Mouse (Mus musculus): ENCODE measurements around the gene Treml1.
"Not testable (repeated sequence)": the region's sequence is repeated elsewhere in the genome, so short reads cannot be mapped to it uniquely, and the experiment has no call there.

Treml1 gene

DNA sequence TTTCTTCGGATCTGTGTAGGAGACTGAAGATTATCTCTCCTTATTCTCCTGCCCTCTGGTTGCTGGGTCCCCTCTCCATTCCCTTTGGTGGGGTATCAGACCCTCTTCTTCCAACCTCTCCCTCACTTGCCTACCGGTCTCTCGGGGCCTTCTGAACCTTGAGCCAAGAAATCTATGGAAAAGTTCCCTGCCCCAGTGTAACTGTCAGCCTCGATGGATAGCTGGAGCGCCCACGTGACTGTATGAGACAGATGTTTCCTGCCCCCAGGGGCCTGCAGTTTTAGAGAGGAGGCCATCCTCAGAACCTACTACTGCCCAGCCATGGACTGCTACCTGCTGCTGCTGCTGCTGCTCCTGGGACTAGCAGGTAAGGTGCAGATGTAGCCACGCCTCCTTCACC, at the start of gene Treml1:
Gene Treml1, plus strand, starts transcription at position 301 of the 400 bp plus-strand sequence.
- no peak for DNase-seq (ENCODE audit: low spot score in 2 of 2)

DNA sequence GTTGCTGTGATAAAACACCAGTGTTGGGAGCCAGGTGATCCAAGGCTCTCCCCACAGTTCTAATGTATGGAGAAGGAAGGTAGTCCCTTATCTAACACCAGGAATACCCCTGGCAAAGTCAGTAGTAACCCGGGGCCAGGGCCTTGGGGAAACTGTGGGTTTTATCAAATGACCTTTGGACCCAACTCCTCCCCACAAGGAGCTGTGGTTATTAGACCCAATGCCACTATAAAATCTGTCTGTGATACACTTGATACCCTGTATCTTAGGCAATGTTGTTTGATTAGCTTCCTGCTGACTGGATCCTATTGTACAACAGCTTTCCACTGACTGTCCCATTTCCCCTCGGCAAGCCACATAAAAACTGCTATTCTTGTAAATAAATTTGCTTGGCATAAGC, 47.6 kb upstream of the Treml1 start:
- no peak for DNase-seq (ENCODE audit: low spot score in 2 of 2)

DNA sequence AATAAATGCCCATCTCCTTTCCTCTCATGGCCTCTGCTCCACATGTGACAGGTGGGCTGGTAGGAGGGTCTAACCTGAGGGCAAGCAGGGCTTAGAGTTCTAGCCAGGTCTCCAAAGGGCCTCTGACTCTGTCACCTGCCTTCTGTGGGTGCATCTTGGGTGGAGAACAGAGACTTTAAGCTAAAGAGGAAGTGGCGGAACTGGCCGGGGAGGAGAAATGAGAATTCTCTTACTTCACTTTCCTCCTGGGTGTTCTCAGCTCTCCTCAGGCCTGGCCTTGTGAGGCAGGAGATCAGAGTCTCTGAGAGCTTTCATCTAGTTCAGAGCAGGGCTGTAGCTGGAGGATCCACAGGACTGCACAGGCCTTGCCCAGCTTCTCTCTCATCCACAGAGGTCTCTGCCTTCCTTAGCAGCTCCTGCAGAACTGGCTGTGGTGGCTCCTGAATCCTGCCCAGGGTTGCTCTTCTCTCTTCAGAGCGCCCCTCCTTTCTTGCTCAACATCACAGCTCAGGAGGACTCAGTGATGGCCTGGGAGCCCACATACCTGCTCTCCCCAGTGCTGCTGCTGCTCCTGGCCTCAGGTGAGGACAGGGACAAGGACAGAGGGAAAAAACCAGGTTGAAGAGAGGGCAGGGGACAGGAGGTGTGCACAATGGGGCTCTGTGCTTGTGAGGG, 43.7 kb upstream of the Treml1 start, which contains the start of gene B430306N03Rik:
Gene B430306N03Rik, plus strand, starts transcription at position 237 of the 675 bp plus-strand sequence.
- not testable (repeated sequence) for DNase-seq (ENCODE audit: low spot score in 2 of 2)

DNA sequence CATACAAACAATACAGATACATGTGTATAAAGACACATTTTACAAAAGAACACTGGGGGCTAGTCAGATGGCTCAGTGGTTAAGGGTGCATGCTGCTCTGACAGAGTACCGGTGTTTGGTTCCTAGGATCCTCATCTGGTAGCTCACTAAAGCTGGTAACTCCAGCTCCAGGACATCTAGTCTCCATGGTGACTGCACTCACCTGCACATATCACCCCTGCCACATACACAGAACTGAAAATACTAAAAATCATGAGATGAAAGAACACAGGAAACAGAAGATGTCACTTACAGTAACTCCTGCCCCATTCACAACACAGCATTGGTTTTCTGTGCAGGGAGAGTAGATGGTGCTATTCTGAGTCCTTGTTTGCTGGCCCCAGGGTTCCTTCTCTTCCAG, 41.0 kb upstream of the Treml1 start:
- no peak for DNase-seq (ENCODE audit: low spot score in 2 of 2)

DNA sequence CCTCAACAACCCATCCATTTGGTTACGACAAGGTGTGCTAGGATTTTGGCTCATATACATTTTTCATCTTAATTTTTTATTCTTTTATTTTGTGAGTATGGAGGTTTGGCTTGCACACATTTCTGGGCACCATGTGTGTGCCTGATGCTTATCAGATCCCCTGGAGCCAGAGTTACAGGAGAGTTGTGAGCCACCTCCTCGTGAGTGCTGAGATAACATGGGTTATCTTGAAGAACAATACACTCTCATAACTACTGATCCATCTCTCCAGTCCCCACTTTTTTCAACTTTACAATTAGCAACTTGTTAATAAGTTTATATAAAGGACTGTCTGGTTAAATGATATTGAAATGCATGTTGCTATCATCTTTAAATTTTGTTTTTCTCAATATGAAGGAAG, 38.4 kb upstream of the Treml1 start:
- no peak for DNase-seq (ENCODE audit: low spot score in 2 of 2)

DNA sequence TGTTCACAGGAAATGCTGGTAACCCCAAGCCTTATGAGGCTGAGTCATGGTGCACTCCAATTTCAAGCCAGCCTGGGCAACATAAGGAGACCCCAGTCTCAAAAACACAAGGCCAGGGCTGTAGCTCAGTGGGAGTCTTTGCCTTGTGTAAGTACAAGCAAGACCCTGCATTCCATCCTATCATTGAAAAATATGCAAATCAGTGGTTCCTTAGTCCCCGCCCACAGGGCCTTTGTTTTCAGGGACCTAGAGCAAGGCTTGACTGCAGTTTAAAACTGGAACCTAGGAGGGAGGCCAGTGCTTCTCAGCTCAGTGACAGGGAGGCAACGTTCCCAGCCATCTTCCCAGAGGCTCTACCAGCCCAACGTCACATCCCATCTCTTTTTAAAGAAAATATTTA, 36.5 kb upstream of the Treml1 start:
- DNase-seq (ENCODE audit: low spot score in 2 of 2) = no peak

DNA sequence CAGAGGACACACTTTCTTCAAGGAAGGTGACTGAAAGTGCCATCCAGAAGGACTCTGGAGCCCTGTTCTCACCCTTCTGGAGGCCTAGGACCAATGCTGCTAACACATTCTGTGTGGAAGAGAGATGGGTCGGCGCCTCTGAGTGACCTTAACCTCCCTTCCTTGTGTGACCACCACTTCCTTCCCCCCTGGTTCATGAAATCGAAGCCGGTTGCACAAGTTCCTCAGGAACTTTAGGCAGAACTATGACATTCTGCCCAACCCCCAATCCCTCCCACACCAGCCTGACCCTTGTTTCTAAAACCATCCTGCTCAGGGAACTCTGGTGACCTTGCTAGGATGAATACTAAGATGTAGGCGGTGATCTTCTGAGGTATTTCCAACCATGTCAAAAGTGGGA, 35.5 kb upstream of the Treml1 start:
- no peak for DNase-seq (ENCODE audit: low spot score in 2 of 2)

DNA sequence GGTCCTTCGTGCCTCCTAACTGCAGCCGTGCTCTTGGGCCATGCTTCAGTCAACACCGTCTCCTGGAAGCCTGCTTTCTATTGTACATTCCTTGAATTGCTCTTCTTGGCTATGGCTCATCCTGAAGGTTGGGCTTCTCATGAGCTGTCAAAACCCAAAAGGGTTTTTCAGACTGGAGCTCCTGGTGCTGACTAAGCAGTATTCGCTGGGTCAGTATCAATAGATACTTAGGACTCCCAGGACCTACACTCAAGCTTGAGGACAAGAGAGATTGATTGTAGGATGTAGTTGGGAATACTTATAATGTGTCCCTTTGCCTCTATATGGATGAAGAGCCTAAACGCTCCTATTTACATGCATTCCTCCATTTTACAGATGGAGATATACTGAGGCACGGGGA, 34.6 kb upstream of the Treml1 start:
- DNase-seq (ENCODE audit: low spot score in 2 of 2) = no peak

DNA sequence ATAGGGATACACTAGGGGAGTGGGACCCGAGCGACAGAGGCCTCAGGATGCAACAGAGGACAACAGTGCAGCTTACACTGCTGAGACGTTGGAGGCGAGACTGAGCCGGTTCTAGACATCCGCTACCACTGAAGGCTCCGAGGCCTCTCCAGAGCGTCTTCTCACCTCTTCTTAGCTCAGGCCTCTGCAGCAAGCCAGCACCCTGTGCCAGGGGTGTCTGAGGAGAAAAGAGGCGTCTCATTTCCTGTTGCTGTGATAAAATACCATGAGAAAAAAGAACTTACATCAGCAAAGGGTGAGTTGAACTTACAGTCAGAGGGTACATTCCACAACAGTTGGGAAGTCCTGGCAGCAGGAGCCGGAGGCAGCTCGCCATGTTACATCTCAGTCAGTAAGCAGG, 34.1 kb upstream of the Treml1 start:
- DNase-seq (ENCODE audit: low spot score in 2 of 2) = no peak

DNA sequence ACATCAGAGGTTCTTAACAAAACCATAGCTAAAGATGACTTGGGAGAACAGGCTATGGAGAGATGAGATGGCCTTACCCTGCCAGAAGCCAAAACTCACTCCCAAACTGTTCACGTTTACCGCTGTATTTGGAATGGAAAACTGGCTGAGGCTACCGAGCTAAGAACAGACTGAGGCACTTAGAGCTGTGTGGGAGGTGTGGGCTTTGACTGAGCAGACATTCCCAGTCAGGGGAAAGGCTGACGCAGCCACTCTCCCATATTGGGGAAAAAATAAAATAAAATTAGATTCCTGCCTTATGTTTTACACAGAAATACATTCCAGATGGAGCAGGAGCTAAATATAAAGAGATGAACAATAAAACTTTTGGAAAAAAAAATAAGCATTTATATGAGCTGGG, 33.1 kb upstream of the Treml1 start:
- DNase-seq (ENCODE audit: low spot score in 2 of 2) = no peak

DNA sequence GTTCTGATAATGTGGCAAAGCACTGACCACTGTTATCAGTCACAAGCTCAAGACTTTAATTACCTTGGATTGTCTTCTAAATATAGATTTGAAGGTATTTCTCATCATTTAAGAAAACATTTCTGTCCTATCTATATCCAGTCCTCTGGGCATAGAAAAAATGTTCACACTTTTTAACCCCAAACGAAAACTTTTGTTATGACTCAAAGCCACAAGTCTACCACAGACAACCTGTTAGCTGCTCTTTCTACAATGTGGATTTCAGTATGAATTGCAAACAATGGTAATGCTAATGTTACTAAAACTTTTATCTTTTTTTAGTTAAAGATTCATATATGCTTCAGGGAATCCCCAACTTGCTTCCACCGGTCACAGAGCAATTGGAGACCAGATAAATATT, 27.2 kb upstream of the Treml1 start:
- no peak for DNase-seq (ENCODE audit: low spot score in 2 of 2)

DNA sequence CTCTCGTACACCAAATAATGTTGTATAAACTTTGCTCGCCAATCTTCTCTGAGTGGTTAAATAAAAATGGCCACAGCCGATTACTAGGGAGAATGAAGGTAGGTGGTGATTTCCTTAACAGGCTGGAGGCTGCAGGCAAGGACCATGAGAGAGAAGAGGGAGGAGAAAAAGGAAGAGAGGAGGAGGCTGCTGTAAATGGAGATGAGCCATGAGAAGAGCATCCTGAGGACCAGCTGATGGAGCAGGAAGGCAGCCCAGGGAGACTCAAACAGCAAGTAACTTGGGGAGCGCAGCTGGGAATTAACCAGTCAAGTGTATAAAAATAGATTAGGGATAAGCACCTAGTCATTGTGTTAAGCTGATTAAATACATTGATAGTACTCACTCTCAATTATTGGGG, 25.5 kb upstream of the Treml1 start:
- no peak for DNase-seq (ENCODE audit: low spot score in 2 of 2)

DNA sequence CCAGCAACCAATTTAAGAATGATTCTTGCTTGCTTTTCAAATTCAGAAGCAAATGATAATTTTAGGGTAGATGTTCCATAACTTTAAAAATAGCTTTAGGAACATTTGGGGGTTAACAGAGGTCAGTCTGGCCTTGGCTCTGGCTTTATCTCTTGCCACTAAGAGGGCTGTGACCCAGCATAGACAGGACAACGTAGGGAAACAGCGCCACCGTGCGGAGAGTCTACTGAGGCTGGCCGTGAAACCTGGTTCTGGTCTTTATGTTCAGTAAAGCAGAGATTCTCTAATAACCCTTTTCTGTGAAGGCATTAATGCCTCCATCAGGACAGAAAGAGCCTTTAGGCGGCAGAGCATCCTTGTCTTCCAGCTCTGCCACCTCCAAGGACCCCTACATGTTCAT, 22.9 kb upstream of the Treml1 start:
- DNase-seq (ENCODE audit: low spot score in 2 of 2) = peak; percentile 76 to 81

DNA sequence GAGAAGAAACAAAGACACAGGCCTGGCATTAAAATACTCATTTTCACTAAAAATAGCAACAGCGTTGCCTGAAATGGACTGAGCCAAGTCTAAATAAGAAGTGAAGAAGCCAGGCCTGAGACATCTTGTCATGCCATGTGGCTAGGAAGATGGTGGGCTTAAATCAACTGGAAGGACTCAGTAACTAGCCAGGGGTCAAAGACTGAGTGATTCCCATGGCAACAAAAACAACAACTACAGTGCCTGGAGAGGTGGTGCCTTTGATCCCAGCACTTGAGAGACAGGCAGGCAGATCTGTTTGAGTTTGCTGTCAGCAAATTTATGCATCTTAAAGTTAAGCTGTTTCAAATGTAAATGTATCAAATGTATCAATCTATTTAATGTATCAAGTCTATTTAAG, 19.4 kb upstream of the Treml1 start:
- no peak for DNase-seq (ENCODE audit: low spot score in 2 of 2)

DNA sequence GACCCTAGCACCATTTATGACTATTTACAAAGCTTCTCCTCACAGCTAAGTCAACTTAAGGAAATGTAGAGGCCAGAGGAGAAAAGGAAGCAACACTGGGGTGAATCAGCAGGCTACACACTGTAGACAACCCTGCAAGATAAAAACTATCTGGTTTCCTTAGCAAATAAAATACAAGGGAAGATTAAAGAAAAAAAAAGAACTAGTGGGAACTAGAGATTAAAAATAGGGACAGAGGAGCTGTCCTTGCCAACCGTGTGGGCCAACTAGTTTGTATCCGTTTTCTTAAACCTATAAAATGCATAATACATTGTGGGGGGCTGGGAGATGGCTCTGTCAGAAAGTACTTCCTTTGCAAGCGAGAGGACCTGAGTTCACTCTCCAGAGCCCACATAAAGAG, 17.8 kb upstream of the Treml1 start:
- no peak for DNase-seq (ENCODE audit: low spot score in 2 of 2)

DNA sequence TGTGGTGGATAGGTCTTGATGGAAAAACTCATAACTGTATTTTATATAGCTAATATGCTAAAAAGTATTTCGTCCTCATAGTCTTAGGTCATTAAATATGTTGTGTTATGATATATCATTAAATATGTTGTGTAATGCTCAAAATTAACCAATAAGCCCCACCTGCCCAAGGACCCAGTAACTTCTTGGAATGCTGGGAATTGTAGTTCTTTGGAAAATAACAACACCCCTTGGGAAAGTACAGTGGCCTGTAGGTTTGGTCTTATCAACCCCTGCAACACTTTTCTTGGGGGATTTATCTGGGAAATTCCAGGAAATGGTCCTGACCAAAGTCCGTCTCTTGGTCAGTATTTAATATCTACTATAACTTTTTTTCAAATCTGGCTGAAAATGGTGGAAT, 16.7 kb upstream of the Treml1 start:
- DNase-seq (ENCODE audit: low spot score in 2 of 2) = no peak

DNA sequence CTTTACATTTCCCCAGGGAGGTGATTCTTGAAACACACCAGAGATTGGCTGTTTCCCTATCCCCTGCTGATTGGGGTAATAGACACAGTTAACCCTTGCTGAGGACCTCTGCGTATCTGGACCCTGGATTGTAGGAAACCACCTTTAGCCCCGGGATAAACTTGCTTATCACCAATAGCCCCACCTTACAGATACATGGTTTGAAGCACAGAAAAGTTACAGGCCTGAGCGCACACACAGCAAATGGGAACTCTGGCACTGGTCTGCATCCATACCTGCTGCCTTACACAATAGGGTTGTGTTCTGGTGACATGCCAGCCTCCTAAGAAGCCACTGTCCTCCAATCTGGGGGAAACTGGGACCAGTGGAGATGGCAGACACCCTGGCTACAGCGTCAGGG, 13.9 kb upstream of the Treml1 start:
- DNase-seq (ENCODE audit: low spot score in 2 of 2) = no peak

DNA sequence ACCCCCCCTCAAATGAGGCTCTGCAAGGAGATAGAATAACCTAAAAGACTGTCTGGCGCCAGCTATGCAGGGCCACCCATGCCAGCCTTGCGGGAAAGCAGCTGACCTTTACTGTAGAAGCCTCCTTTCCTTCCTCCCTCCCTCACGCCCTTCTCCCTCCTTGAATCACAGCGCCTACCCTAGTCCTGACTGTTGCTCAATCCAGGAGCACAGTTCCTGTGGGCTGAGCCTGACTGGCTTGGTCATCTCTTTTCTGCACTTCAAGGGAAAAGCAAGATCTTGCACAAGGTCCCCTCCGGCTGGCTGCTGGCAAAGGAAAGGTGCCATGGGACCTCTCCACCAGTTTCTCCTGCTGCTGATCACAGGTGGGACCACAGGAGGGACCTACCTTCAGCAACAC, 13.5 kb upstream of the Treml1 start, which contains the start of gene Trem2:
Gene Trem2, plus strand, starts transcription at position 171 of the 400 bp plus-strand sequence.
- no peak for DNase-seq (ENCODE audit: low spot score in 2 of 2)

DNA sequence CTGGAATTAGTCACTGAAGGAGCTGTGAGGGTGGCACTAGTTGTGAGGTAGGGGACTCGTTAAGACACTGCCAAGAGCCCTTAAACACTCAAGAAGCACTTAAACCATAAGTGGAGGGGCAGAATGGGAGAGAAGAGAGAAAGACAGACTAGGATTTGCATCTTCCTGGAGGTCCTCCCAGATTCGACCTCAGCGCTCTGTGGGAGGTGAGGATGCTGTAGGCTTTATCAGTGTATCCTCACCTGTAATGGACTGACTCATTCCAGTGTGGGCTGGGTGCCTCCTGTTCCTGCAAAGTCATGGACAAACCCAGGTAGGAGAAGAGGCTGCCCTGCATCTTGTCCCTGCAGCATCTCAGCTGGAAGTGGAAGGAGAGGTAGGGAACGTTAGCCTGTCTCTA, 12.9 kb upstream of the Treml1 start:
- no peak for DNase-seq (ENCODE audit: low spot score in 2 of 2)

DNA sequence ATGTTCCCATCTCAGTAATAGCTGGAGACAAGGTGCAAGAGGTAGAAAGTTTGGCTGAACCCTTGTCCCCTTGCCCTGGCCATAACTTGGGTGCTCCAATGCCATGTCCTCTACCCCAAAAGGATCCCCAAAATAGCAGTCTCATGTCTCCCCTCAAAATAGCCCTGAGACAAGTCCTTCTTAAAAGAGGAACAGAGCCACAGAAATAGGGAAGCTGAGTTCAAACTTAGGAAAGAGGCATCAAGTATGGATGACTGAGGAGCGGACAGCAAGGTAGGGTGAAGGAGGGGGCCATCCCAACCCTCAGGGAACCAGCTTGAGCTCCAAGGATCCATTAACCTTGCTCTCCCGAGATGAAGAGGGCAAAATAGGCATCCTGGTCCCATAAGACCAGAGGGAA, 12.4 kb upstream of the Treml1 start:
- no peak for DNase-seq (ENCODE audit: low spot score in 2 of 2)

DNA sequence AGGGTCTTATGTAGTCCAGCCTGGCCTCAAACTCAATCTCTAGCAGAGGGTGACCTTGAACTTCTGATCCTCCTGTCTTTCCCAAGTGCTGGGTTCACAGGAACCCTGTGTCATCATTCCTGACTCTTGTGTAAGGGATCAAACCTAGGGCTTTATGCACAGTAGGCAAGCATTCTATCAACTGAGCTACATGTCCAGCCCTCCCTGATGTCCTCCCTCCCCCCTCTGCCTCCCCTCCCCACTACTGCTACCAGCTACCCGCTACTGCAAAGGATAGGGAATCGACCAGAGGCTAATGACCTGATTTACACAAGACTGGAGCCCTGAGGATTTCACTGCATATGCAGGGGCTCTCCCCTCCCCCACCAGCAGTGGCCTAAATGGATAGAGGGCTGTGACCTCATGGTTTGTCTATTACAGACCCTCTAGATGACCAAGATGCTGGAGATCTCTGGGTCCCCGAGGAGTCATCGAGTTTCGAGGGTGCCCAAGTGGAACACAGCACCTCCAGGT, 9.0 kb upstream of the Treml1 start:
- no peak for DNase-seq (ENCODE audit: low spot score in 2 of 2)

DNA sequence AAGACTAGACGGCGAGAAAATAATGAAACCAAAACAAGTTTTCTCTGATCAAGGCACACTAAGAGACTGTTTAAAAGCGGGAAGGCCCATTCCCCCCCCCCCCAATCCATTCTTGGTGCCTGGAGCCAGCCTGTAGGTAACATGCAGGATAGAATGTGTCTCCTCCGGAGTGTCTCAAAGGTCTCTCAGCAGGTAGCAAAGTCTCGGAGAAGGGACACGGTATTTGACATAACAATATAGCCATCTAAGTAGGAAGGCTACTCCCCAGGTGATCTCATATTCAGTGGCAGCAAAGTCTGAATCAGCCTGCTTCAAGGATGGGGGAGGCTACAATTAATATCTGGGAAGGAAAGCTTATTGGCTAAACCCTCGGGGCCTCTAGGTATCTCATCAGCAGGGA, 6.7 kb upstream of the Treml1 start:
- not testable (repeated sequence) for DNase-seq (ENCODE audit: low spot score in 2 of 2)

DNA sequence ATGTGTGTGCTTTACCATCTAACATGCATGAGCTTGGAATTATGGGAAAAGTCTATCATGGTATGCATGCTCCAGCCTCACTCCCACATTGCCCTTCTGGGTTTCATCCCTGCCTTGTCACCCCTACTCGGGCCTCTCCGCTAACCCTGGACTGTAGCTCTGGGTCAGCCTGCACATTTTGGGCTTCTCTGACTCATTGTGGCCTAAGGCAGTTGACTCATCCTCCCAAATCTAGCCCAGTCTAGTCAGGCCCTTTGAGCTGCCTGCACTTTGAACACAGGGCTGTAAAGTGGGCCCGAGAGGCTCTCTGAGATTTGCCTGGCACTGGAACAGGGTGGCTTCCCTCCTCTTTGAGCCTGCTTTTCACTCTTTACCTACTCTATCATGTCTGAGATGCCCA, 3.9 kb upstream of the Treml1 start:
- no peak for DNase-seq (ENCODE audit: low spot score in 2 of 2)

DNA sequence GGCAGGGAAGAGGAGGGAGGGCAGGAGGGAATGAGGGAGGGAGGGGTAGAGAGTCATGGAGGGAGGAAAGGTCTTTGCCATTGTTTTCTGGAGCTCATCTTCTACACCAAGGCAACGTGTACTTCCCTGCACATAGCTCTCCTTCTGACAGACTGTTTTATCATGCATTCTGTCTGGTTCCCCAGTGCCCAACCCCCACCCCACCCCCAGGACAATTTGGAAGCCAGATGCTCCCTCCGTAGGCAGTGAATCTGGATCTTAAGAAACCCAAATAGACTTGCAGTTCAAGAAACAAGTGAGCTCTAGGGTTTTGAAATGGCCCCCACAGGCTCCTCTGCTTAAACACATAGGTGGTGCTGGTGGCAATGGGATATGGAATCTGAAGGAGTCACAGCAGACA, 1.8 kb upstream of the Treml1 start:
- no peak for DNase-seq (ENCODE audit: low spot score in 2 of 2)
